Mouse (Mus musculus): ENCODE data around the gene Tmprss4.

The Tmprss4 gene

GRCm38 (mm10) chr9:45196125-45196830, 7.6 kb downstream of the Tmprss4 start:
- DNase-seq, result no peak

- no peak for DNase-seq
Measured at GRCm38 (mm10) chr9:45195468-45195867, 8.4 kb downstream of the Tmprss4 start.

GRCm38 (mm10) chr9:45189661-45190174, 14.2 kb downstream of the Tmprss4 start:
- DNase-seq, result no peak

DNA sequence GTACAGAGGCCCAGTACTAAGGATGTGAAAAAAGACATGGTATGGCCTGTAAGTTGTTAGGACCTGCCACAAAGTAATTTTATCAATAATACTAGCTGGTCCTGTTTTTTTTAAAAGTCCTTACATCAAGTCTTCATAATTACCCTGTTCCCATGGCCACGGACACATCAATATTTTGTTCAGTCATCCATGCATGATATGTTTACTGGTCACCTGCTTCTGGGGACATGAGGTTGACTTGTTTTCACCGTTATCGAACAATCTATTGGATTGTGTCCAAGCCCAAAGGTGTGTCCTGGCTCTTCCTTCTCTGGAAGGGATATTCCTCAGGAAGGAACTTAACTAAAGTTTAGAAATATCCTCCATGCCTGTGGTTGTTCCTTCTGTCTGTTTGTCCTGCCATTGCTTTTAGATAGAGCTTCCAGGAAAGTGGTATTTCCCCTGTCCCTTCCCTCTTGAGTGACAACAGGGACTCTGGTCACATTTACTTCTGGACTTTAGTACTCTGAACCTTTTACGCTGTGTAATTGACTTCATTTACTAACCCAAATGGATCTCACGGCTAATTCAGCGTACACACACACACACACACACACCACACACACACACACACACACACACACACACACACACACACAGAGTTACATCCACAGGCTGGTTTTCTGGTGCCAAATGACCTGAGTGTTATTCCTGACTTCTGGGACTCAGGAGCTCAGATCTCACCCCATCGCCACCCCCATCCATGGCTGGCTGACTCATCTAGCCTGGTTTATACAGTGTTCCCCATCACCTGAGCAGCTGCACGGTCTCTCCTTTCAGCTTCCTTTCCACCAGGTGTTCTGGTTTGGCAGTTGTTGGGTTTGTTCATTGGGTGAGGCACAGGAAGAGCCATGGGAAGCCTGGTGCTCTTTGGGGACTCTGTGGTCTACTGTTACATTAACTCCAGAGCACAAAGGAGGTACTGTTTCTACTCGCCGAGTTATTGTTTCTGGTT, 15.0 kb downstream of the Tmprss4 start:
- no peak for DNase-seq

DNA sequence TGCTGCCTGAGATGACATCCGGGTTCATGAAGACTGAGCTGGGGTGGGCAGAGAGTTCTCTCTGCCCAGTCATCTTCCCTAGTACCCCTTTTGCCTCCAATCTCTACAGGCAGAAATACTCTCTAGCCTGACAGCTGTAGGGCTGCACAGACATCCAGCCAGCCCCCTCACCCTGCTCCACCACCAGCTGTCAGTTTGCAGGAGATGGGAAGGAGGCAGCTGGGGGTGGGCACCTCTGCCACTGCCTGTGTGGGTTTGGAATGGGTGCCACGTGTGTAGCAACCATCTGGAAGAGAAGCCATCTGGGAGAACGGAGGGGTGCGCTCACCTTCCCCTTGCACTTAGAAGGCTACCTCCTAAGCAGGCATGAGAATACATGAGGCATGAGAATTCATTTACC, 18.6 kb downstream of the Tmprss4 start:
- no peak for DNase-seq

- DNase-seq, result no peak
Measured at GRCm38 (mm10) chr9:45183266-45183665, 20.6 kb downstream of the Tmprss4 start.

DNA sequence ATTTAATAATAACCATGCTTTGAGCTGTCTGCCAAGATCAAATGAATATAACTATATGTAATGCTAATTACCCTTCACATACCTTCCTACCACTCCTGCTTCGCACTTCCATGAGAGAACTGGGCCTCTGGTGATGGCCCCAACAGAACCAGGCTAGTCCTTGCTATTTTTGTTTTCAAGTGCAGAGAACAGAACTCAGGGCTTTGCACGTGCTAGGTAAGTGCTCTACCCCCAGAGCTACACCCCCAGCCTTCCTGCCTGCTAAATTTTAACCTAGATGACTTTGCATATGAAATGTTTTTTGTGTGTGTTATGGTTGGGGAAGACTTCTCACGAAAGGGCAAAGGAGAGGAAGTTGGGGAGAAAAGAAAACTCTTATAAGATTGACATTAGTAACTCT, 21.4 kb downstream of the Tmprss4 start:
- DNase-seq, result peak in 1 of 2 experiments; percentile 49

GRCm38 (mm10) chr9:45181770-45182169, 22.1 kb downstream of the Tmprss4 start, which contains the start of gene BC049352:
Gene BC049352, plus strand, starts transcription at chr9:45182007.
- peak; percentile 57 to 88 for DNase-seq

DNA sequence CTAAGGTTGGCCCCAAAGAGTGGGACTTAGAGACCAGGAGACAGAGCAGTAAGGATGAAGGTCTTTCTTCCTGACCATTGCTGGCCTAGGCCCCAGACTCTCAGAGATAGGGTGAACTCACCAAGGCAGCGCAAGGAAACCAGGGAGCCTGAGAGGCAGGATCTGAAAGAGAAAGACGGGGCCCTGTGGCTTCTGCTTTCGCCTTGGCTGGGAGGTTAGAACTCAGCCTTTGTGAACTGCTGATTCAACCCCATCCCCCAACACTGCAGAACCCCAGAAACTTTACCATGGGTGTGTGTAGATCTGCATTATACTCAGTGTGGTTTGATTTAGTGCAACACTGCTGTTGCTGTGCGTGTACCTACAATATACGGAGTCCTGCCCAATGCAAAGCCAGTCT, 24.6 kb downstream of the Tmprss4 start:
- DNase-seq, result no peak

DNA sequence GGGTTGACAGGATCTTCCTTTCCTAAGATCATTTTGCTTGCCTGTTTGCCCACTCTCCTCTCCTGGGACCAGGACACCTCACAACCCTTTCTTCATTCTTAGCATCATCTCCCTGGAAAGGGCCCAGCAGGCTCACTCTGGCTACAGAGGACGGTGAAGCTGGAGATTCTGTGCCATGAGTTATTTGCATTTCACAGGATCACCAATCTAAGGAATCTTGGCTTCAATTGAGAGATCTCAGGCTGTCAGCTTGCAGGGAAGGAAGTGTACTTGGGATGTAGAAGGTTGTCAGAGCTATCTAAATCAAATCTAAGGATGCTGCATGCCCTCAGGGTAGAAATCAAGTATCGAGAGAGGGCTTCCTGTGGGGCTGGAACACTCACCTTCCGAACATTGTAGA, 30.4 kb downstream of the Tmprss4 start:
- no peak for DNase-seq

DNA sequence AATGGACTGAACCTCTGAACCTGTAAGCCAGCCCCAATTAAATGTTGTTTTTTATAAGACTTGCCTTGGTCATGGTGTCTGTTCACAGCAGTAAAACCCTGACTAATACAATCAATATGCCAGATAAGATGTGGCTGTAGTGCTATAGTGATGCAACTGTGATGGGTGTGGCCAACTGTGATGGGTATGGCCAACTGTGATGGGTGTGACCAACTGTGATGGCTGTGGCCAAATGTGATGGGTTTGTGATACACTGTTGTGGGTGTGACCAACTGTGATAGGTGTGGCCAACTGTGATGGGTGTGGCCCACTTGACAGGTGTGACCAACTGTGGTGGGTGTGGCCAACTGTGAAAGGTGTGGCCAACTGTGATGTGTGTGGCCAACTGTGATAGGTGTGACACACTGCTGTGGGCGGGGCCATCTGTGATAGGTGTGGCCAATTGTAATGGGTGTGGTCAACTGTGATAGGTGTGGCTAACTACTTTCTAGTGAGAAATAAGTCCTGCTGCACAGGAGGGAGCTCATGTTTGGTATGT, 32.8 kb downstream of the Tmprss4 start:
- DNase-seq, result no peak

GRCm38 (mm10) chr9:45170150-45170549, 33.7 kb downstream of the Tmprss4 start:
- no peak for DNase-seq

DNA sequence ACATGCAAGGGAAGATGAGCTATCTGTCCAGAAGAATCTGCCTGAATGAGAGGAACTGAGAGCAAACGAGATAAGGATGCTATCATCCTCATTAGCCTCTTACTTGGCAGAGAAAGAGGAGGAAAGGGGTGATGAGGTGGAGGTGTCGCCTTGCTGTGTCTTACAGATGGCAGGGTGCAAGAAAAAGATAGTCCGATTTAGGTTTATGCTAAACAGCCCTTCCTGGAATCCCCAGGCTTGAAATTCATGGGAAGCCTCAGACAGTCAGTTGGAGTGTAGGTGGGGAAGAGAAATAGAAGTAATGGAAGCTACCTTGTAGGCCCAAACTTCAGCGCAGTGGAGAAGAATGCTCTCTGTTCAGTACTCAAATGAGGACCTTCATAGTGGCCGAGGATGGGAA, 36.0 kb downstream of the Tmprss4 start:
- DNase-seq, result no peak

DNA sequence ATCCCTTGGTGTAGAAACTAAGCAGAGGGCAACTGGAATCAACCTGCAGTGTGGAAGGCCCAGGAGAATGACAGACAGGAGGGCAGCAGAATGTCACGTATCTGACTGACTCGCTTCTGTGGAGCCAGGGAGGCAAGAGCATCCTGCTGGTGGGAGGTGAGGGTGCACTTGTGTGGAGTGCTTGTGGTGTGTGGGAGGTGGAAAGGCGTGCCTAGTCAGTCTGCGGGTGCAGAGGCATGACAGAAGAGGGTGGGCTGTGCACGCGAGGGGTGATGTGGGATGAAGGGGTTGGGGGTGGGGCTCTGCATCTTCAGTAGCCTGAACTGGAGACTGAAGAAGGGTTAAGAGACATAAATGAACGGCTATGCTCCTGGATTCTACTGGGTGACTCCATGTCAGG, 50.5 kb downstream of the Tmprss4 start:
- DNase-seq, result no peak

DNA sequence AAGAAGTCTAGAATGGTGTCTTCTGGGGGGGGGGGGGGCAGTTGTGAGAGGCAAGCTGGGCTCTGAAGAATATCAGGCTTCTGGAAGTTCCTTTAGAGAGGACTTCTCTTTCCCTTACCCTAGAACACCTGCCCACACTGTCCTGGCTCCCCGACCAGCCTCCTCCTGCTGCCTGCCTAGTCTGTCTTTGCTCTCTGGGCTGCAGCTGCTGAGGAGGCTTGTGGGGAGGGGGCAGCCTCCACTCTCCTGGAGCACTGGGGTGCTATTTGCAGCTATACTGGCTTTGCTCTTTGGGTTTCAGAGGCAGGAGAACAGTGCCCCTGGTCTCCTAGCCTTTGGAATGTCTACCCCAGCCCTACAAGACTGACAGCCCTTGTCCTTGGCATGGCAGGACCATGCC, 53.0 kb downstream of the Tmprss4 start:
- DNase-seq, result no peak

DNA sequence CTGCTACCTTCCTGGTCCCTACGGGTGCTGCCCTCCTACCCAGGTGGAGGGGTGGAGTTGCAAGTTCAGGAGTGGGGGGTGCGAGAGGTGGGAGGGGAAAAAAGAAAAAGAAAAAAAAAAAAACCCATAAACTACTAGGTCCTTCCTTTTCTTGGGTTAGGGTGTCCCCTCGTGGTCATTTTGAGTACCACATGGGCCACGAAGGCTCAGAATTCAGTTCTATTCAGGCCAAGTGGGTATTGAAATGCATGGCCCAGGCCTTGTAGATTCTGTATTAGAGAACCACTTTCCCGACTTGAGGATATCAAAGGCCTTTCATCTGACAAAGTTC, 57.7 kb downstream of the Tmprss4 start:
- DNase-seq, result peak; percentile 64 to 80

GRCm38 (mm10) chr9:45145533-45146266, 58.2 kb downstream of the Tmprss4 start:
- no peak for DNase-seq

DNA sequence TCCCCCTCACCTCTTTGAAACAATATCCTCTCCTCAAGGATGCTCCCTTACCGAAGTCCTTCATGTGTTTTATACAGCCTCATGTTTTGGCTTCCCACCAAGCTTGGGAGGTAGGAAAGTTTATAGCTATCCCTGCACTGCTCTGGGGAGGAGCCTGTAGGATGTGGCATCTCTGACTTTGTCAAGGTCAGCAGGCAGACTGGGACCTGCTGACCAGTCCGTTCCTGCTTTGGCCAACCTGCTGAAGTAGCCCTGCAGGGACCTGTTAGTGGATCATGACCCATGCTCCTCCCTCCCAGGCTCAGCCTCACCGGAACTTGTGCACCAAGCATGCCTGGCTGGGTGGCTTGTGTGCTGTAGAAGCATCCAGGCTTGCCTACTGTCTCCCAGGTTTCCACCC, 61.2 kb downstream of the Tmprss4 start:
- DNase-seq, result peak; percentile 57 to 91

DNA sequence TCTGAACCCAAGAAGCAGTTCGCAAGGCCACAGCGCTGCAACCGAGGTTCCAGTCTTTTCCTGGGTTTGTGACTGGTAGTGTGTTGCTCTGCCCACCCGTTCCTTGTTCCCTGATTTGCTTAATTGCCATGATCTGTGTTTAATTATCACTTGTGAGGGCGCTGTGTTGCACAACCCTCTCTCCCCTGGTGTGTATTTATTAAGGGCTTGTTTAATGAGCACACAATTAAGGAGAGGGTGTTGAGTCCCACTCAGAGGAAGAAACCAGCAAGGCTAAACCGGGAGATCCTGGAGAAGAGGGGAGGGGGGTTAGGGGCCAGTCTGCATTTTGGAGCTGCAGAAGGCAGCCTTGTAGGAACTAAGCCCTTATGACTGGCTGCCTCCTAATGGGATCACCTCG, 62.9 kb downstream of the Tmprss4 start:
- no peak for DNase-seq

DNA sequence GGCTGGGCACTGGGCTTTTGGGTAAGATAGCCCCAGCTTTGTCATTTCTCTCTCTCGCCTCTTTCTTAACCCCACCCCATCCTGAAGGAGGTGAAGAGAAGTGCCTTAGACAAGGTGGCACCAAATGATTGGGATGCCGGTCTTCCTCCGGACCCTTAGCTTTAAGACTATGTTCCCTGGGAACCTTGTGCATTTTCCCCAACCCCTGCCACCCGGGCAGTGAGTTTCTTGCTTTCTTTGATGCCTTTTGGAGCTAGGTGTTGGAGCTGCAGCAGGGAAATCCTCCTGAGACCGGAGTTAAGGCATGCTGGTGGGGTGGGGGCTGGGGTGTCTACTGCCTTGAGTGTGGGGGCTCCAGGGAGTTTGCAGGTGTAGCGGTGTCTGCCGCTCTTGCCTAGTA, 64.8 kb downstream of the Tmprss4 start:
- DNase-seq, result no peak

DNA sequence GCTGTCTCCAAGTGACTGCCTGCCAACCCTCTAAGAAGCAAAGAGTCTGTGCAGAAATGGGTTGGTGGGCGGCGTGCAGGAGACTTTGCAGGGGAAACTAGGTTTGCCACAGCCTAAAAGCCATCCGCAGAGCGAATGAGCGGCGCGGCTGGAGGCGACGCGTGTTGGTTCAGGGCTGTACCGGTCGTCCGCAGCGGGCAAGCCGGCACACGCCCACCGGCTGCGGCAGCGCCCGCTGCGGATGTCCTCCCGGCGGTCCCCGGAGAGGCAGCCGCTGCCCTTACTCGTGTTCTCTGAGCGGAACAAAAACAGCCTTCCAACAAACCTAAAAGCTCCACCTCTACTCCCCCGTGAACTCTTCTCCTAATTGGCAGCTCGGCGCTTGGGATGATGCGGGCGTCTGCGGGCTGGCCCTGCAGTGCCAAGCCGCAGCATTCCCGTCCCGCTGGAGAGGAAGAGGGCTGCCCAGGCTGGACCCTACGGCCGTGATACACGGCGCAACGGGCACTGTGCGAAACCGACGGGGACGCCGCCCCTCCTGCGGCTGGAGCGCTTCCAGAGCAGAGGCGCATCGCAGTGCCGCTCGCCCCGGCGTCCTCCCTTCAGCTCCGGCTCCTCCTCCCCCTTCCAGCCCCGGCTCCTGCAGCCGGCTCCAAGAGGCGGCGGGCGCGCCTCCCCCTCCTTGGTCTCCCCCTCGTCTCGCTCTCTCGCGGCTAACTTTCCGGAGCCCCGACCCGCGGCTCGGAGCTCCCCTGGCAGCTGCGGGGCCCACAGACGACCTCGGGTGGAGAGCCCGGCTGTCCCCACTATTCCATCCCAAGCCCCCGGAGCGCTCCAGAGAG, 65.5 kb downstream of the Tmprss4 start, which contains the start of gene Scn4b:
TSS of gene Scn4b (plus strand) at position 205 of the 842 bp plus-strand sequence.
- peak; percentile 53 to 75 for DNase-seq
